Mouse (Mus musculus) liver, adult 2 months (tissue): ENCODE measurements at regions not wholly inside any gene's neighbourhood (a gene's known extent, or its start where the extent isn't known, plus 50 kb on each side); places are given as distances from the start of the nearest gene placed in this dataset.

Experiments used
- DNase-seq: peaks from one replicate; pipeline ENCODE4 v3.0.0-alpha.2; 2011; ENCODE audit warnings: low read depth, low spot score; ENCODE audit errors: extremely low read depth
- H3K27ac ChIP-seq: fragments of 200-500 bp; replicated peaks from 2 replicates; pipeline ENCODE4 v1.5.1; 2012; ENCODE audit warnings: low read depth, mild to moderate bottlenecking, control low read depth, inconsistent platforms, low read length; ENCODE audit not compliant: insufficient read depth
- H3K27me3 ChIP-seq: fragments of 200-500 bp; 2 replicates; pipeline ENCODE4 v1.6.1; 2012; ENCODE audit warnings: mild to moderate bottlenecking, moderate library complexity, low read length, inconsistent platforms; ENCODE audit not compliant: control insufficient read depth, insufficient read depth
- H3K36me3 ChIP-seq: fragments of 200-500 bp; 2 replicates; pipeline ENCODE4 v1.6.1; 2012; ENCODE audit warnings: low read length, inconsistent platforms; ENCODE audit not compliant: control insufficient read depth, insufficient read depth
- H3K4me1 ChIP-seq: fragments of 200-500 bp; 2 replicates; pipeline ENCODE4 v1.6.1; 2011; ENCODE audit warnings: low read length; ENCODE audit not compliant: control insufficient read depth, insufficient read depth
- H3K4me3 ChIP-seq: fragments of 200-500 bp; 2 replicates; pipeline ENCODE4 v1.5.1; 2011; ENCODE audit warnings: low read depth, mild to moderate bottlenecking, control low read depth, low read length, moderate library complexity; ENCODE audit not compliant: insufficient read depth
- H3K79me2 ChIP-seq: fragments of 200-500 bp; 2 replicates; pipeline ENCODE4 v1.6.1; 2012; ENCODE audit warnings: inconsistent platforms, mild to moderate bottlenecking, low read length, moderate library complexity; ENCODE audit not compliant: control insufficient read depth, insufficient read depth
- H3K9ac ChIP-seq: fragments of 200-500 bp; 2 replicates; pipeline ENCODE4 v1.6.1; 2012; ENCODE audit warnings: low read depth, mild to moderate bottlenecking, control low read depth, inconsistent platforms, low read length
- CTCF ChIP-seq: fragments of 200-500 bp; IDR thresholded peaks from 2 replicates; pipeline ENCODE4 v1.5.1; 2011; ENCODE audit warnings: low read depth, low read length, control low read depth
- POLR2A ChIP-seq: fragments of 200-500 bp; IDR thresholded peaks from 2 replicates; pipeline ENCODE4 v1.6.1; 2011; ENCODE audit warnings: low read length, control low read depth; ENCODE audit not compliant: insufficient read depth; ENCODE audit errors: extremely low read depth
- WGBS: fragments of 180-500 bp; shearing (Covaris S2); methylation state at CpG from one replicate; pipeline ENCODE4 v1.1.7; 2018; 5-methylcytosine and 5-hydroxymethylcytosine counted together

GRCm38 (mm10) chr9:30283080-30283770 lies 143.7 kb upstream of the Snx19 start:
- Histone ChIP-seq H3K4me1 (no peaks in the 10 kb centered on the region), H3K79me2 (no peaks in the 10 kb centered on the region), H3K9ac (no peak overlapping the region), H3K27me3 (peaks cover 2% of the 10 kb centered on the region; the same call in 1 of the 2 replicates), H3K4me3 (no peak overlapping the region), H3K27ac (no peak overlapping the region), H3K36me3 (no peaks in the 10 kb centered on the region)
- WGBS, result 88% methylated on average over 12 of the region's 12 CpGs
- DNase-seq, result no peak
- TF ChIP-seq CTCF (no peak), POLR2A (no peak)

GRCm38 (mm10) chr9:30283771-30284148 lies 143.1 kb upstream of the Snx19 start:
- no peak overlapping the region for H3K9ac ChIP-seq
- peaks cover 2% of the 10 kb centered on the region; the same call in 1 of the 2 replicates for H3K27me3 ChIP-seq
- TF ChIP-seq CTCF (no peak), POLR2A (no peak)
- no peaks in the 10 kb centered on the region for H3K79me2 ChIP-seq
- no peak overlapping the region for H3K4me3 ChIP-seq
- no peaks in the 10 kb centered on the region for H3K36me3 ChIP-seq
- WGBS, result 82% methylated on average over 4 of the region's 4 CpGs
- no peak for DNase-seq
- H3K27ac ChIP-seq, result no peak overlapping the region
- H3K4me1 ChIP-seq, result no peaks in the 10 kb centered on the region

- Histone ChIP-seq H3K4me1 (no peaks in the 10 kb centered on the region), H3K36me3 (no peaks in the 10 kb centered on the region), H3K9ac (no peak overlapping the region), H3K79me2 (no peaks in the 10 kb centered on the region), H3K4me3 (no peak overlapping the region), H3K27ac (no peak overlapping the region), H3K27me3 (peaks cover 2% of the 10 kb centered on the region; the same call in 1 of the 2 replicates)
- no peak for TF ChIP-seq POLR2A
- no peak for TF ChIP-seq CTCF
- 43% methylated on average over 16 of the region's 16 CpGs for WGBS
- DNase-seq, result no peak
Measured at GRCm38 (mm10) chr9:30284562-30285323, 142.2 kb upstream of the Snx19 start.

- WGBS, result 81% methylated on average over 2 of the region's 2 CpGs
- Histone ChIP-seq H3K27ac (no peak overlapping the region), H3K79me2 (no peaks in the 10 kb centered on the region), H3K36me3 (no peaks in the 10 kb centered on the region), H3K9ac (no peak overlapping the region), H3K4me1 (no peaks in the 10 kb centered on the region), H3K27me3 (peaks cover 2% of the 10 kb centered on the region; the same call in 1 of the 2 replicates), H3K4me3 (no peak overlapping the region)
- DNase-seq, result no peak
- TF ChIP-seq POLR2A (no peak), CTCF (no peak)
Measured at GRCm38 (mm10) chr9:30285324-30285599, 141.6 kb upstream of the Snx19 start.

GRCm38 (mm10) chr9:30299844-30300243 lies 127.1 kb upstream of the Snx19 start:
- Histone ChIP-seq H3K79me2 (no peaks in the 10 kb centered on the region), H3K27me3 (no peaks in the 10 kb centered on the region), H3K4me1 (no peaks in the 10 kb centered on the region), H3K4me3 (no peak overlapping the region), H3K27ac (no peak overlapping the region), H3K36me3 (no peaks in the 10 kb centered on the region), H3K9ac (no peak overlapping the region)
- DNase-seq, result no peak
- TF ChIP-seq POLR2A (no peak), CTCF (0 out of 2 replicates have a peak, but pooled peaks have one; percentile 7)
- 13% methylated on average over 4 of the region's 4 CpGs for WGBS

- TF ChIP-seq POLR2A (no peak), CTCF (no peak)
- Histone ChIP-seq H3K27ac (no peak overlapping the region), H3K36me3 (no peaks in the 10 kb centered on the region), H3K27me3 (no peaks in the 10 kb centered on the region), H3K4me1 (no peaks in the 10 kb centered on the region), H3K4me3 (no peak overlapping the region), H3K9ac (no peak overlapping the region), H3K79me2 (no peaks in the 10 kb centered on the region)
- no peak for DNase-seq
- 19% methylated on average over 2 of the region's 2 CpGs for WGBS
Measured at GRCm38 (mm10) chr9:30308281-30308680, 118.6 kb upstream of the Snx19 start.
